ENCODE assay signal across 28 mouse cellular contexts in genomic region chr16:25286517-25286916, GRCm38 (mm10). TPM values are rescaled to one million over a fixed set of nuclear protein-coding genes. Genes with fewer than 3 reads are reported as not detected.
"Had no signal": no experiment of that assay in that cellular context is flagged by ENCODE, and none has a peak within 500 bp of the region (broad histone marks: within the 10 kb centered on the region; RNA-seq: fewer than 3 reads in every experiment).

Gene Tprg (plus strand): TSS chr16:25286817.

- H3K4me2 ChIP-seq: heart, embryonic 11.5 days; heart, embryonic 13.5 days; heart, embryonic 15.5 days; hindbrain, embryonic 12.5 days; hindbrain, embryonic 14.5 days; intestine, embryonic 15.5 days; limb, embryonic 13.5 days; liver, embryonic 11.5 days; liver, embryonic 13.5 days had no signal

- H3K27ac ChIP-seq: heart, adult 2 months; heart, embryonic 13.5 days; heart, embryonic 15.5 days; hindbrain, embryonic 10.5 days; hindbrain, embryonic 12.5 days; hindbrain, embryonic 14.5 days; intestine, embryonic 15.5 days; layer of hippocampus, adult 2 months; left cerebral cortex, adult 2 months; limb, embryonic 13.5 days; liver, embryonic 13.5 days had no signal

- H3K9me3 ChIP-seq: heart, embryonic 15.5 days; hindbrain, embryonic 10.5 days; hindbrain, embryonic 12.5 days; intestine, embryonic 15.5 days; limb, embryonic 13.5 days; liver, embryonic 13.5 days had no signal

- H3K4me1 ChIP-seq: heart, embryonic 15.5 days; hindbrain, embryonic 10.5 days; hindbrain, embryonic 12.5 days; intestine, embryonic 15.5 days; limb, embryonic 13.5 days; liver, embryonic 13.5 days had no signal

- DNase-seq: gastrocnemius, postnatal 14 days; gastrocnemius, postnatal 36 days; heart, adult 2 months; heart, postnatal 14 days; heart, postnatal 36 days; kidney, adult 18-20 months; kidney, adult 8-10 months; kidney, postnatal 10 days; kidney, postnatal 25 days; kidney, postnatal 4 days; liver; liver, embryonic 13.5 days had no signal

- ATAC-seq: hindbrain, embryonic 16.5 days; inflammation-experienced regulatory T-cells, adult 6 months; intestine, embryonic 15.5 days; intestine, postnatal 0 days had no signal

- H3K9ac ChIP-seq: heart, embryonic 13.5 days; heart, embryonic 15.5 days; hindbrain, embryonic 12.5 days; hindbrain, embryonic 14.5 days; intestine, embryonic 15.5 days; limb, embryonic 13.5 days; liver, embryonic 13.5 days had no signal

- H3K27me3 ChIP-seq: heart, embryonic 13.5 days; heart, embryonic 15.5 days; hindbrain, embryonic 12.5 days; intestine, embryonic 15.5 days; limb, embryonic 13.5 days; liver, embryonic 13.5 days had no signal

- H3K36me3 ChIP-seq: heart, embryonic 13.5 days; heart, embryonic 15.5 days; hindbrain, embryonic 10.5 days; hindbrain, embryonic 12.5 days; intestine, embryonic 15.5 days; limb, embryonic 13.5 days; liver, embryonic 13.5 days had no signal

- H3K4me3 ChIP-seq: heart, adult 2 months; heart, embryonic 13.5 days; heart, embryonic 15.5 days; hindbrain, embryonic 10.5 days; hindbrain, embryonic 12.5 days; intestine, embryonic 15.5 days; layer of hippocampus, adult 2 months; left cerebral cortex, adult 2 months; limb, embryonic 13.5 days; liver, embryonic 13.5 days had no signal

RNA-seq across cellular contexts. Expression of gene Tprg, which starts in this region (rescaled TPM):
- polyA plus RNA-seq: heart, adult 2 months; heart, embryonic 11.5 days; heart, embryonic 13.5 days; heart, embryonic 15.5 days; hindbrain, embryonic 10.5 days; hindbrain, embryonic 12.5 days; hindbrain, embryonic 14.5 days; intestine, embryonic 15.5 days; intestine, postnatal 0 days; kidney, embryonic 14.5 days; kidney, embryonic 16.5 days; limb, embryonic 13.5 days; liver, embryonic 11.5 days; liver, embryonic 13.5 days had no signal
